In the genomic region with DNA sequence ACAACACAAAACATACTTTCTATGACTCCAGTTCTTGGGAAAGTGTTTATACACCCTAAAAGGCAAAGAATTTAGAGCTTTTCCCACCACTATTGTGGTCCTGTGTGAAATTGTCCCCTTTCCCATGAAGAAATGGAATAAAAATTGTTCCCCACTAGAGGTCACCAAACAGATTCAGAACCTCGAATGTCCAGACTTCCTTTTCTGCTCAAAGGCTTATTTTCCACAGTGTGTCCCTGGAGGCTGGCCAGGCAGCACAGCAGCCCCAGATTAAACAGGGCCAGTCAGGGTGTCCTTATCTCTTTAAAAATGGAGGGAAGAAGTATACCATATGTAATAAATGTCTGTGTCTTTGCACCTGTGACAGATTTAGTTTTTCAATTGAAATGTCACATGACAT, we compare ENCODE assay signal across 9 mouse cellular contexts. TPM values are rescaled to one million over a fixed set of nuclear protein-coding genes. Genes with fewer than 3 reads are reported as not detected.
DNase-seq lines count a peak whose midpoint lies in the region; ATAC-seq and TF ChIP-seq lines count a peak whose summit lies in the region.
"Had no signal": no experiment of that assay in that cellular context is flagged by ENCODE, and none has a peak within 500 bp of the region (broad histone marks: within the 10 kb centered on the region; RNA-seq: fewer than 3 reads in every experiment).

No protein-coding gene starts in this region.

- no peak for TF ChIP-seq POLR2A in lung, adult 2 months (IDR thresholded peaks at IDR 0.05; ENCODE audit: borderline replicate concordance, extremely low read depth, low read depth, low read length)

- no peaks in the 10 kb centered on the region for H3K36me3 ChIP-seq in kidney, postnatal 0 days (ENCODE audit: insufficient read depth, low read length)
- H3K36me3 ChIP-seq: neural tube, embryonic 13.5 days had no signal

- ATAC-seq in kidney, postnatal 0 days (replicated peaks; ENCODE audit: low FRiP score, low read depth): no peak

- no peaks in the 10 kb centered on the region for H3K4me1 ChIP-seq in lung, adult 2 months (ENCODE audit: control insufficient read depth, insufficient read depth, low read length)
- H3K4me1 ChIP-seq in kidney, postnatal 0 days (replicated peaks; ENCODE audit: insufficient read depth, low read length): no peaks in the 10 kb centered on the region
- H3K4me1 ChIP-seq: neural tube, embryonic 13.5 days had no signal

- H3K27ac ChIP-seq in kidney, postnatal 0 days: no peak overlapping the region
- H3K27ac ChIP-seq: neural tube, embryonic 13.5 days had no signal

- no peak overlapping the region for H3K4me3 ChIP-seq in lung, adult 2 months (replicated peaks; ENCODE audit: extremely low read depth, low read depth, low read length)
- no peak overlapping the region for H3K4me3 ChIP-seq in kidney, postnatal 0 days (replicated peaks; ENCODE audit: low read depth, low read length)
- H3K4me3 ChIP-seq: neural tube, embryonic 13.5 days had no signal

- peak; percentile 45 to 79 for DNase-seq in adrenal gland, adult (ENCODE audit: inconsistent age in 2 of 2, low spot score in 1 of 2)
- no peak for DNase-seq in adrenal gland, adult 8-10 months
- DNase-seq in lung, adult 2 months: no peak
- no peak for DNase-seq in lung, adult 18-20 months
- DNase-seq in embryo, embryonic 10.5 days (ENCODE audit: low spot score): peak; percentile 77
- DNase-seq in kidney, postnatal 0 days (ENCODE audit: low spot score): peak; percentile 90
- DNase-seq in retina, postnatal 1 day: peak; percentile 56
- no peak for DNase-seq in thymus, postnatal 10 days (ENCODE audit: low spot score in 2 of 2)

- H3K4me2 ChIP-seq in kidney, postnatal 0 days (ENCODE audit: low read length): no peak overlapping the region
- H3K4me2 ChIP-seq: neural tube, embryonic 13.5 days had no signal

- 0 out of 2 replicates have a peak, but pooled peaks have one; percentile 10 for TF ChIP-seq CTCF in lung, adult 2 months (IDR thresholded peaks at IDR 0.05; ENCODE audit: insufficient read depth, low read length)
- peak; percentile 76 for TF ChIP-seq CTCF in kidney, postnatal 0 days (IDR thresholded peaks at IDR 0.05; ENCODE audit: low read depth)

- H3K27me3 ChIP-seq in kidney, postnatal 0 days (ENCODE audit: insufficient read depth, low read length): no peaks in the 10 kb centered on the region
- H3K27me3 ChIP-seq: neural tube, embryonic 13.5 days had no signal

- 0% methylated on average over 1 of the region's 1 CpGs for WGBS in lung, adult 2 months
- WGBS in kidney, postnatal 0 days: 0% methylated on average over 1 of the region's 1 CpGs

- no peak overlapping the region for H3K9ac ChIP-seq in kidney, postnatal 0 days (ENCODE audit: low read depth, low read length)
- H3K9ac ChIP-seq: neural tube, embryonic 13.5 days had no signal

- H3K9me3 ChIP-seq in kidney, postnatal 0 days (replicated peaks; ENCODE audit: low read length): no peaks in the 10 kb centered on the region
- H3K9me3 ChIP-seq: neural tube, embryonic 13.5 days had no signal

RNA-seq across cellular contexts. Expression of a gene that starts 7.7 kb away (rescaled TPM):
- not detected for total RNA-seq in adrenal gland, adult 8-10 months (2022)
- not detected in 2 replicates for polyA plus RNA-seq in lung, adult 2 months (2012; rRNA removed)
- 0.88 and 1.2 TPM in 2 replicates for polyA plus RNA-seq in kidney, postnatal 0 days (2015; fragmentation: Nextera tagmentation; extraction: Ambion mirVana)
- polyA plus RNA-seq: neural tube, embryonic 13.5 days had no signal

RNA-seq across cellular contexts. Expression of a gene that starts 33.7 kb away (rescaled TPM):
- 1 to 10 TPM; 5.8 to 7.5 (median 6.2) TPM for total RNA-seq in adrenal gland, adult 8-10 months (2022)
- polyA plus RNA-seq in lung, adult 2 months (2012; rRNA removed): 1.2 and 1.3 TPM in 2 replicates
- polyA plus RNA-seq in kidney, postnatal 0 days (2015; fragmentation: Nextera tagmentation; extraction: Ambion mirVana): 2.7 and 2.8 TPM in 2 replicates

RNA-seq across cellular contexts. Expression of a gene that starts 53.4 kb away (rescaled TPM):
- 100 to 1,000 TPM in 2 of 4 experiments, 10 to 100 TPM in 2; 35.2 to 174 (median 104) TPM for total RNA-seq in adrenal gland, adult 8-10 months (2022)
- polyA plus RNA-seq in lung, adult 2 months (2012; rRNA removed): 50.8 and 53.9 TPM in 2 replicates
- polyA plus RNA-seq in kidney, postnatal 0 days (2015; fragmentation: Nextera tagmentation; extraction: Ambion mirVana): 116 and 133 TPM in 2 replicates

Comparison
In these comparisons a context has a peak if more than half of its experiments do, and no peak if none do; other contexts are left out.
1. DNase-seq: peak in adrenal gland, adult (2 of 2), embryo, embryonic 10.5 days (single experiment), kidney, postnatal 0 days (single experiment) and retina, postnatal 1 day (single experiment); none in adrenal gland, adult 8-10 months (single experiment), lung, adult 2 months (single experiment), lung, adult 18-20 months (0 of 2) and thymus, postnatal 10 days (0 of 2).